Mouse (Mus musculus) olfactory bulb, adult 2 months (tissue): ENCODE measurements around the gene Zfp335.

Experiments used
- CTCF ChIP-seq: fragments of 200-500 bp; IDR thresholded peaks from 2 replicates; pipeline ENCODE4 v1.5.1; 2012; ENCODE audit warnings: low read depth, mild to moderate bottlenecking, low read length, moderate library complexity; ENCODE audit not compliant: insufficient read depth
- POLR2A ChIP-seq: fragments of 200-500 bp; IDR thresholded peaks from 2 replicates; pipeline ENCODE4 v1.6.1; 2012; ENCODE audit warnings: mild to moderate bottlenecking, low read depth, low read length, moderate library complexity; ENCODE audit not compliant: insufficient read depth

DNA sequence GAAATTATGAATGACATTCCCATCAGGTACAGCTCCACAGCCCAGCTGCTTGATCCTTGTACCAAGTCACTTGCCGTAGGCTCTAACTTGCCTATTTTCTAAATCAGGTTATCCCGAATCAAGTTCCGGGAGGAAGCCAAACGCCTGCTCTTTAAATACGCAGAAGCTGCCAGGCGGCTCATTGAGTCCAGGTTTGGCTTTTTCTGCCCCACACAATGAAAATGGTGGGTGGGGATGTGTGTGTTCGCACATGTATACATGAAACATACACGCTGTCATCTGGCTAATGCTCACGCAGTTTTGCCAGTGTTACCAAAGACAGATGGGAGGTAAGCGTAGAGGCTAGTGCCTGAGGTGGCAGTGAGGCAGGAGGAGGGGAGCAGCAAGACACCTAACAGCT lies 24.9 kb downstream of the Zfp335 start:
- TF ChIP-seq CTCF (no peak), POLR2A (no peak)
